ENCODE assay signal across 8 mouse cellular contexts in the genomic region with DNA sequence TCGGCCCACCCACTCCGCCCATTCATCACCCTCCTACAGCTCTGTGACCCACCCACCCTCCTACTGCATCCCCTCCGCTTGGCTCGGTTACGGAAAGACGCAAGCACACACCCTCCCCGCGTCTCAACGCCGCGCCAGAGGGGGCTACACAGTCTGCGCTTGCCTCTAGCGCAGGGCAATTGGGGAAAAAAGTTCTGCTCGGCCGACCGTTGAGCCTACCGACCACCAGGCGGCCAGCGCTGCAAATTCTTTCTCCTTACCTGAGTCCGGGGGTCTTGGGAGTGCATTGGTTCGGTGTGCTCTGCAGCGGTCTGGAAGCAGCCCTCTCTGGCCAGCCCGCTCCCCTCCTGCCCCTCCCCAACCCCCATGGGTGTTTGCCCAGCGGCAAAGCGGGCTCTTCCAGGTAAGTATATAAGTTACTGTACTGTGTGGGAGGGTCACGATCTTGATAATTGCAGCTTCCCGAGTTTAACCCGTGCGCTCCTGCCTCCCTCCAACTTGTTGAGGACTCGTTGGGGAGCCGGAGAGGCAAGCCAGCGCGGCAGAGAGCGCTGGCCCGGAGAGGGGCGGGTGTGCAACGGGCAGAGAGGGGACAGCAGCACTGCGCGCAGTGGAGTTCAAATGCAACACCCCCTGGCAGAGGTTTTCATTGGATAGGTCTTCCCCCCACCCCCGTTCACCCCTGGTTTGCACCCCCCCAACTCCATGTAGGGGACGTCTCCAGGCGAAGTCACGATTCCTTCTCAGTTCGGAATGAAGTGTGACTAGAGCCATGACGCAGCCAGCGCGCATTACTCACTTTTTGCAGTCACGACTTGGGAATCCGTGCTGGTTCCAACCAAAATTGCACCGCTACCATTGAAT.
A peak's percentile ranks its signal among the peaks of the same experiment; 100 is the strongest.
DNase-seq lines count a peak whose midpoint lies in the region; ATAC-seq and TF ChIP-seq lines count a peak whose summit lies in the region.
"Had no signal": no experiment of that assay in that cellular context is flagged by ENCODE, and none has a peak within 500 bp of the region (broad histone marks: within the 10 kb centered on the region; RNA-seq: fewer than 3 reads in every experiment).

No protein-coding gene starts in this region.

- H3K4me1 ChIP-seq in forebrain, embryonic 16.5 days (replicated peaks; ENCODE audit: control insufficient read depth, insufficient read depth, low read length) = peaks cover 62% of the 10 kb centered on the region
- peaks cover 66% of the 10 kb centered on the region for H3K4me1 ChIP-seq in midbrain, embryonic 16.5 days (ENCODE audit: control insufficient read depth, insufficient read depth, low read length)

- TF ChIP-seq CTCF in layer of hippocampus, adult 2 months (conservative IDR thresholded peaks at IDR 0.05) = peak; percentile 52

- 0 out of 2 replicates have a peak overlapping the region, but pooled peaks have one; percentile 3 for H3K27ac ChIP-seq in layer of hippocampus, adult 2 months
- no peak overlapping the region for H3K27ac ChIP-seq in forebrain, embryonic 16.5 days (ENCODE audit: low read length)
- H3K27ac ChIP-seq in midbrain, embryonic 16.5 days (ENCODE audit: low read length) = no peak overlapping the region

- peak in 1 of 2 experiments; percentile 38 for DNase-seq in layer of hippocampus, adult 2 months (ENCODE audit: low spot score in 2 of 2)
- DNase-seq in layer of hippocampus, postnatal 14 days (ENCODE audit: low spot score in 2 of 2) = no peak
- DNase-seq in cerebellum, postnatal 10 days = peak; percentile 21 to 37
- DNase-seq in spleen, postnatal 14 days (ENCODE audit: low spot score in 2 of 2) = no peak
- no peak for DNase-seq in layer of hippocampus, adult 9-10 months (ENCODE audit: low spot score)

- peak overlapping the region; percentile 50 for H3K4me3 ChIP-seq in layer of hippocampus, adult 2 months
- peak overlapping the region; percentile 37 for H3K4me3 ChIP-seq in forebrain, embryonic 16.5 days (replicated peaks; ENCODE audit: low read length)
- peak overlapping the region; percentile 49 for H3K4me3 ChIP-seq in midbrain, embryonic 16.5 days (ENCODE audit: low read depth, low read length)
- H3K4me3 ChIP-seq: myocyte had no signal

- H3K27me3 ChIP-seq in forebrain, embryonic 16.5 days (replicated peaks; ENCODE audit: control insufficient read depth, insufficient read depth, low read length) = peaks cover 56% of the 10 kb centered on the region
- H3K27me3 ChIP-seq in midbrain, embryonic 16.5 days (ENCODE audit: control insufficient read depth, insufficient read depth, low read depth, low read length) = peaks cover 41% of the 10 kb centered on the region

- H3K9ac ChIP-seq in forebrain, embryonic 16.5 days (replicated peaks; ENCODE audit: low read depth, low read length) = no peak overlapping the region
- peak overlapping the region; percentile 34; the same call in 1 of the 2 replicates for H3K9ac ChIP-seq in midbrain, embryonic 16.5 days (ENCODE audit: low read depth, low read length)

- peak overlapping the region; percentile 57 for H3K4me2 ChIP-seq in forebrain, embryonic 16.5 days (ENCODE audit: low read length)
- peak overlapping the region; percentile 94 for H3K4me2 ChIP-seq in midbrain, embryonic 16.5 days (ENCODE audit: low read length)

- H3K9me3 ChIP-seq in forebrain, embryonic 16.5 days (ENCODE audit: control insufficient read depth, low read length) = no peaks in the 10 kb centered on the region
- H3K9me3 ChIP-seq in midbrain, embryonic 16.5 days (replicated peaks; ENCODE audit: control insufficient read depth, low read length, poor library complexity, severe bottlenecking) = no peaks in the 10 kb centered on the region

- ATAC-seq in forebrain, embryonic 16.5 days = no peak
- no peak for ATAC-seq in midbrain, embryonic 16.5 days

- H3K36me3 ChIP-seq in forebrain, embryonic 16.5 days (ENCODE audit: control insufficient read depth, insufficient read depth) = no peaks in the 10 kb centered on the region
- H3K36me3 ChIP-seq in midbrain, embryonic 16.5 days (ENCODE audit: control insufficient read depth, insufficient read depth, low read length) = no peaks in the 10 kb centered on the region

- under 1% methylated on average over 48 of the region's 50 CpGs for WGBS in forebrain, embryonic 16.5 days
- WGBS in midbrain, embryonic 16.5 days = under 1% methylated on average over 50 of the region's 50 CpGs

Comparison
In these comparisons a context has a peak if more than half of its experiments do, and no peak if none do; other contexts are left out.
1. DNase-seq: peak in cerebellum, postnatal 10 days (2 of 2); none in layer of hippocampus, postnatal 14 days (0 of 2), spleen, postnatal 14 days (0 of 2) and layer of hippocampus, adult 9-10 months (single experiment).
2. Peak in every context shown above with its lines, with median percentiles within 50 percentile points of each other: H3K4me3 ChIP-seq.